18 mouse cellular contexts compared by ENCODE assay signal in genomic region chr17:26753476-26753875, GRCm38 (mm10). TPM values are rescaled to one million over a fixed set of nuclear protein-coding genes. Genes with fewer than 3 reads are reported as not detected.
A peak's percentile ranks its signal among the peaks of the same experiment; 100 is the strongest.
DNase-seq lines count a peak whose midpoint lies in the region; ATAC-seq and TF ChIP-seq lines count a peak whose summit lies in the region.
"Had no signal": no experiment of that assay in that cellular context is flagged by ENCODE, and none has a peak within 500 bp of the region (broad histone marks: within the 10 kb centered on the region; RNA-seq: fewer than 3 reads in every experiment).

No protein-coding gene starts in this region.

- 48% methylated on average over 2 of the region's 2 CpGs for WGBS in kidney, adult 2 months
- WGBS in kidney, embryonic 14.5 days: 90% methylated on average over 2 of the region's 2 CpGs

- no peaks in the 10 kb centered on the region for H3K9me3 ChIP-seq in kidney, embryonic 14.5 days (ENCODE audit: control insufficient read depth, low read length)
- H3K9me3 ChIP-seq: embryonic facial prominence, embryonic 12.5 days; forebrain, embryonic 13.5 days; heart, embryonic 13.5 days; midbrain, embryonic 12.5 days; neural tube, embryonic 13.5 days had no signal

- H3K4me2 ChIP-seq in kidney, embryonic 14.5 days (replicated peaks; ENCODE audit: low read depth, low read length): no peak overlapping the region
- H3K4me2 ChIP-seq in myocyte (ENCODE audit: low read depth): peak overlapping the region; percentile 47
- H3K4me2 ChIP-seq: embryonic facial prominence, embryonic 12.5 days; forebrain, embryonic 13.5 days; heart, embryonic 13.5 days; midbrain, embryonic 12.5 days; neural tube, embryonic 13.5 days had no signal

- no peak overlapping the region for H3ac ChIP-seq in myocyte (ENCODE audit: control insufficient read depth, insufficient read length)

- ATAC-seq in kidney, embryonic 14.5 days (ENCODE audit: low FRiP score, low TSS enrichment): no peak
- ATAC-seq in erythroid progenitor cell, adult 5-6 weeks (replicated peaks; ENCODE audit: low FRiP score, poor library complexity, severe bottlenecking): 0 out of 2 replicates have a peak, but pooled peaks have one; percentile 34
- ATAC-seq in megakaryocyte-erythroid progenitor cell, adult 5-6 weeks (replicated peaks; ENCODE audit: low FRiP score, low TSS enrichment, poor library complexity, severe bottlenecking): no peak
- ATAC-seq: forebrain, embryonic 13.5 days had no signal

- H3K36me3 ChIP-seq in kidney, adult 2 months (ENCODE audit: control insufficient read depth, insufficient read depth, low read length): no peaks in the 10 kb centered on the region; the same call in 1 of the 2 replicates
- peaks cover 3% of the 10 kb centered on the region; the same call in 1 of the 2 replicates for H3K36me3 ChIP-seq in kidney, embryonic 14.5 days (ENCODE audit: control insufficient read depth, insufficient read depth, low read length)
- H3K36me3 ChIP-seq in myocyte (ENCODE audit: control insufficient read depth, insufficient read depth): peaks cover 3% of the 10 kb centered on the region
- H3K36me3 ChIP-seq: embryonic facial prominence, embryonic 12.5 days; midbrain, embryonic 12.5 days had no signal

- no peak for TF ChIP-seq CTCF in kidney, adult 2 months (conservative IDR thresholded peaks at IDR 0.05; ENCODE audit: insufficient read depth, insufficient read length, low read depth, low read length)

- no peaks in the 10 kb centered on the region; the same call in 1 of the 2 replicates for H3K4me1 ChIP-seq in kidney, adult 2 months (ENCODE audit: control insufficient read depth, insufficient read depth, low read length)
- no peaks in the 10 kb centered on the region for H3K4me1 ChIP-seq in kidney, embryonic 14.5 days (ENCODE audit: control insufficient read depth, insufficient read depth, low read length)
- H3K4me1 ChIP-seq: embryonic facial prominence, embryonic 12.5 days; forebrain, embryonic 13.5 days; heart, embryonic 13.5 days; midbrain, embryonic 12.5 days; neural tube, embryonic 13.5 days had no signal

- H3K27ac ChIP-seq in kidney, adult 2 months (ENCODE audit: insufficient read depth, low read depth, low read length): no peak overlapping the region
- no peak overlapping the region for H3K27ac ChIP-seq in kidney, embryonic 14.5 days (ENCODE audit: low read depth, low read length)
- H3K27ac ChIP-seq: embryonic facial prominence, embryonic 12.5 days; forebrain, embryonic 13.5 days; heart, embryonic 13.5 days; midbrain, embryonic 12.5 days; neural tube, embryonic 13.5 days had no signal

- no peaks in the 10 kb centered on the region for H3K79me2 ChIP-seq in myocyte (ENCODE audit: control insufficient read depth, insufficient read depth)

- H3K27me3 ChIP-seq in kidney, adult 2 months (replicated peaks; ENCODE audit: control insufficient read depth, insufficient read depth, low read length): no peaks in the 10 kb centered on the region
- no peaks in the 10 kb centered on the region for H3K27me3 ChIP-seq in kidney, embryonic 14.5 days (ENCODE audit: control insufficient read depth, insufficient read depth, low read length)
- H3K27me3 ChIP-seq in myocyte (ENCODE audit: control insufficient read depth, insufficient read depth, insufficient read length): no peaks in the 10 kb centered on the region
- H3K27me3 ChIP-seq: embryonic facial prominence, embryonic 12.5 days; forebrain, embryonic 13.5 days; heart, embryonic 13.5 days; midbrain, embryonic 12.5 days; neural tube, embryonic 13.5 days had no signal

- no peak overlapping the region for H3K9ac ChIP-seq in kidney, embryonic 14.5 days (ENCODE audit: low read depth, low read length)
- H3K9ac ChIP-seq: embryonic facial prominence, embryonic 12.5 days; forebrain, embryonic 13.5 days; heart, embryonic 13.5 days; midbrain, embryonic 12.5 days; neural tube, embryonic 13.5 days had no signal

- peak; percentile 33 for DNase-seq in kidney, adult 2 months
- peak; percentile 40 for DNase-seq in CD4-positive helper T cell, adult 2 months (ENCODE audit: low read depth, low spot score)
- DNase-seq in urinary bladder, postnatal 36 days (ENCODE audit: low spot score in 2 of 2): no peak
- DNase-seq in spleen, adult 18-20 months: no peak
- DNase-seq: adrenal gland, postnatal 14 days; cerebellum, adult 9-11 months; kidney, adult 18-20 months; liver; thymus, adult 18-20 months had no signal

- H3K4me3 ChIP-seq in kidney, adult 2 months (ENCODE audit: insufficient read depth, low read depth, low read length): no peak overlapping the region
- no peak overlapping the region for H3K4me3 ChIP-seq in kidney, embryonic 14.5 days (ENCODE audit: low read length)
- H3K4me3 ChIP-seq in myocyte: no peak overlapping the region
- H3K4me3 ChIP-seq: embryonic facial prominence, embryonic 12.5 days; forebrain, embryonic 13.5 days; heart, embryonic 13.5 days; midbrain, embryonic 12.5 days; neural tube, embryonic 13.5 days had no signal

- TF ChIP-seq POLR2A in kidney, adult 2 months (IDR thresholded peaks at IDR 0.05; ENCODE audit: low read depth, low read length): no peak
- TF ChIP-seq POLR2A in myocyte (IDR thresholded peaks at IDR 0.05; ENCODE audit: insufficient read length, low read depth): no peak

TF ChIP-seq in myocyte, 11 proteins besides CTCF, POLR2A, EP300 and RAD21:
- TF ChIP-seq USF1 (IDR thresholded peaks at IDR 0.05; ENCODE audit: low read depth) (no peak), TCF12 (IDR thresholded peaks at IDR 0.05; ENCODE audit: insufficient read depth, poor library complexity, severe bottlenecking) (no peak), CEBPB (IDR thresholded peaks at IDR 0.05; ENCODE audit: insufficient read depth, poor library complexity, severe bottlenecking) (no peak), SRF (IDR thresholded peaks at IDR 0.05; ENCODE audit: control insufficient read depth, insufficient read length, low read depth) (no peak), E2F4 (IDR thresholded peaks at IDR 0.05; ENCODE audit: insufficient read depth) (no peak), MYOD1 (IDR thresholded peaks at IDR 0.05; ENCODE audit: control insufficient read depth in 1 of 3, insufficient read length in 2 of 3, low read depth in 2 of 3) (no peak), POLR2AphosphoS2 (IDR thresholded peaks at IDR 0.05; ENCODE audit: insufficient read length, low read depth) (no peak), MAX (IDR thresholded peaks at IDR 0.05; ENCODE audit: low read depth) (no peak), MYOG (IDR thresholded peaks at IDR 0.05; ENCODE audit: control insufficient read depth in 1 of 3, insufficient read depth in 1 of 3, insufficient read length in 2 of 3, low read depth in 2 of 3) (no peak), TCF3 (IDR thresholded peaks at IDR 0.05; ENCODE audit: insufficient read length, low read depth) (no peak), REST (IDR thresholded peaks at IDR 0.05; ENCODE audit: insufficient read depth, insufficient read length) (no peak)

RNA-seq across cellular contexts. Expression of gene Bnip1, which starts 27.4 kb away (rescaled TPM):
- 18.4 and 21.4 TPM in 2 replicates for polyA plus RNA-seq in kidney, adult 2 months (2012; rRNA removed)
- 50.4 and 55.3 TPM in 2 replicates for polyA plus RNA-seq in kidney, embryonic 14.5 days (2014; fragmentation: Nextera tagmentation; extraction: Ambion mirVana)
- 18.0 and 18.9 TPM in 2 replicates for total RNA-seq in erythroid progenitor cell, adult 5-6 weeks (2015; ENCODE audit: low replicate concordance)
- total RNA-seq in erythroid progenitor cell, adult 5-6 weeks (2017; ENCODE audit: low replicate concordance): 13.9 and 16.8 TPM in 2 replicates
- 31.8 TPM for polyA plus RNA-seq in myocyte (2012; fragmentation: generic; extraction: Trizol)
- 60.6 and 68.9 TPM in 2 replicates for total RNA-seq in megakaryocyte-erythroid progenitor cell, adult 5-6 weeks (2014; fragmentation: Nextera tagmentation)
- 49.6 and 59.8 TPM in 2 replicates for total RNA-seq in megakaryocyte-erythroid progenitor cell, adult 5-6 weeks (2017)

RNA-seq across cellular contexts. Expression of gene Crebrf, which starts 38.0 kb away (rescaled TPM):
- polyA plus RNA-seq in kidney, adult 2 months (2012; rRNA removed): 7.4 and 9.1 TPM in 2 replicates
- polyA plus RNA-seq in kidney, embryonic 14.5 days (2014; fragmentation: Nextera tagmentation; extraction: Ambion mirVana): 4.9 and 10.5 TPM in 2 replicates
- total RNA-seq in erythroid progenitor cell, adult 5-6 weeks (2015; ENCODE audit: low replicate concordance): 9.6 and 17.7 TPM in 2 replicates
- total RNA-seq in erythroid progenitor cell, adult 5-6 weeks (2017; ENCODE audit: low replicate concordance): 10.4 and 25.2 TPM in 2 replicates
- polyA plus RNA-seq in myocyte (2012; fragmentation: generic; extraction: Trizol): 2.2 TPM
- 11.4 and 12.0 TPM in 2 replicates for total RNA-seq in megakaryocyte-erythroid progenitor cell, adult 5-6 weeks (2014; fragmentation: Nextera tagmentation)
- total RNA-seq in megakaryocyte-erythroid progenitor cell, adult 5-6 weeks (2017): 17.9 and 37.0 TPM in 2 replicates

Comparison
In these comparisons a context has a peak if more than half of its experiments do, and no peak if none do; other contexts are left out.
1. DNase-seq: peak in kidney, adult 2 months (single experiment) and CD4-positive helper T cell, adult 2 months (single experiment); none in urinary bladder, postnatal 36 days (0 of 2) and spleen, adult 18-20 months (0 of 2).